Mouse (Mus musculus) CH12.LX (cell line): ENCODE results near the gene Hist2h2bb. TPM values are rescaled to one million over a fixed set of nuclear protein-coding genes. Genes with fewer than 3 reads are reported as not detected.
A peak's percentile ranks its signal among the peaks of the same experiment; 100 is the strongest.

Experiments used
- DNase-seq: peaks from one replicate; pipeline ENCODE4 v3.0.0-alpha.2; 2013; ENCODE audit errors: extremely low read depth
- H3K27ac ChIP-seq: 2 replicates; pipeline ENCODE4 v1.5.1; 2012; ENCODE audit warnings: low read depth, mild to moderate bottlenecking, control low read depth, moderate library complexity; ENCODE audit not compliant: insufficient read depth
- H3K27me3 ChIP-seq: replicated peaks from 2 replicates; pipeline ENCODE3; 2012; ENCODE audit warnings: inconsistent platforms
- H3K36me3 ChIP-seq, 2 experiments: replicated peaks in 1 of 2; 2 replicates each; pipeline versions ENCODE3 to v1.6.1; 2012; ENCODE audit warnings: inconsistent platforms in 1 of 2, low read length in 1 of 2, mild to moderate bottlenecking in 1 of 2, mixed read lengths in 1 of 2, moderate library complexity in 1 of 2; ENCODE audit not compliant: control insufficient read depth in 1 of 2, insufficient read depth in 1 of 2
- H3K4me1 ChIP-seq, 2 experiments: 2 replicates each; pipeline ENCODE4 v1.6.1; 2012; ENCODE audit warnings: inconsistent platforms in 1 of 2, moderate library complexity in 1 of 2; ENCODE audit not compliant: insufficient read depth in 2 of 2, control insufficient read depth in 1 of 2
- H3K4me2 ChIP-seq: 2 replicates; pipeline ENCODE4 v1.6.1; 2012; ENCODE audit warnings: low read depth, mild to moderate bottlenecking, control low read depth; ENCODE audit not compliant: poor library complexity, insufficient read depth, severe bottlenecking
- H3K4me3 ChIP-seq, 3 experiments: fragments of 150-350 bp in 1 of 3; sonication (generic) in 1 of 3; replicated peaks in 1 of 3; 2 replicates each; pipeline versions ENCODE3 to v1.5.1; 2011 to 2012; ENCODE audit warnings: low read depth in 2 of 3, low read length in 2 of 3, mild to moderate bottlenecking in 2 of 3, moderate library complexity in 2 of 3, control low read depth in 1 of 3, improper control_type of control experiment in 1 of 3, inconsistent platforms in 1 of 3, mixed read lengths in 1 of 3; ENCODE audit not compliant: poor library complexity in 1 of 3
- H3K79me2 ChIP-seq: replicated peaks from 2 replicates; pipeline ENCODE4 v1.6.1; 2012; ENCODE audit warnings: mild to moderate bottlenecking, moderate library complexity; ENCODE audit not compliant: control insufficient read depth, poor library complexity, insufficient read depth, severe bottlenecking; ENCODE audit errors: extremely low read depth
- H3K9ac ChIP-seq: 2 replicates; pipeline ENCODE4 v1.6.1; 2012; ENCODE audit warnings: low read depth, mild to moderate bottlenecking, control low read depth, moderate library complexity; ENCODE audit not compliant: insufficient read depth
- H3K9me3 ChIP-seq: replicated peaks from 2 replicates; pipeline ENCODE3; 2012; ENCODE audit warnings: low read length, inconsistent platforms, mixed read lengths
- CHD2 ChIP-seq: IDR thresholded peaks from 2 replicates; pipeline ENCODE4 v1.6.1; 2011; ENCODE audit warnings: low read length, improper control_type of control experiment
- CTCF ChIP-seq, 2 experiments: IDR thresholded peaks in 1 of 2; conservative IDR thresholded peaks in 1 of 2; 2 replicates each; pipeline ENCODE4 v1.5.1; 2011 to 2012; ENCODE audit warnings: low read depth in 2 of 2, low read length in 2 of 2, improper control_type of control experiment in 1 of 2, inconsistent platforms in 1 of 2, mild to moderate bottlenecking in 1 of 2, moderate library complexity in 1 of 2
- E2F4 ChIP-seq: IDR thresholded peaks from 2 replicates; pipeline ENCODE4 v1.6.1; 2011; ENCODE audit warnings: low read depth, low read length, improper control_type of control experiment; ENCODE audit not compliant: insufficient replicate concordance
- ELF1 ChIP-seq: IDR thresholded peaks from 2 replicates; pipeline ENCODE4 v1.6.1; 2014; ENCODE audit warnings: low read depth, mild to moderate bottlenecking, inconsistent platforms, low read length, improper control_type of control experiment
- EP300 ChIP-seq: IDR thresholded peaks from 2 replicates; pipeline ENCODE4 v1.6.1; 2011; ENCODE audit warnings: low read length, improper control_type of control experiment
- ETS1 ChIP-seq: conservative IDR thresholded peaks from 2 replicates; pipeline ENCODE4 v1.6.1; 2012; ENCODE audit warnings: low read depth, mild to moderate bottlenecking, inconsistent platforms, low read length, improper control_type of control experiment, moderate library complexity
- GABPA ChIP-seq: IDR thresholded peaks from 2 replicates; pipeline ENCODE4 v1.6.1; 2012; ENCODE audit warnings: low read depth, low read length, improper control_type of control experiment, inconsistent platforms; ENCODE audit not compliant: insufficient replicate concordance
- IRF4 ChIP-seq: IDR thresholded peaks from 2 replicates; pipeline ENCODE4 v1.6.1; 2014; ENCODE audit warnings: low read depth, mild to moderate bottlenecking, inconsistent platforms, low read length, improper control_type of control experiment
- JUN ChIP-seq: IDR thresholded peaks from 2 replicates; pipeline ENCODE4 v1.6.1; 2011; ENCODE audit warnings: low read depth, mild to moderate bottlenecking, low read length, improper control_type of control experiment, moderate library complexity; ENCODE audit not compliant: insufficient read depth
- JUND ChIP-seq: conservative IDR thresholded peaks from 2 replicates; pipeline ENCODE4 v1.6.1; 2011; ENCODE audit warnings: low read depth, low read length, improper control_type of control experiment
- KAT2A ChIP-seq: IDR thresholded peaks from 2 replicates; pipeline ENCODE4 v1.6.1; 2012; ENCODE audit warnings: low read length, improper control_type of control experiment, inconsistent platforms; ENCODE audit not compliant: insufficient replicate concordance
- MAFK ChIP-seq: IDR thresholded peaks from 2 replicates; pipeline ENCODE4 v1.6.1; 2011; ENCODE audit warnings: low read length, improper control_type of control experiment; ENCODE audit not compliant: insufficient replicate concordance
- MAX ChIP-seq: IDR thresholded peaks from 2 replicates; pipeline ENCODE4 v1.6.1; 2011; ENCODE audit warnings: low read length, improper control_type of control experiment
- MAZ ChIP-seq: IDR thresholded peaks from 2 replicates; pipeline ENCODE4 v1.6.1; 2012; ENCODE audit warnings: low read depth, mild to moderate bottlenecking, inconsistent platforms, low read length, improper control_type of control experiment, moderate library complexity
- MYC ChIP-seq: IDR thresholded peaks from 2 replicates; pipeline ENCODE4 v1.6.1; 2011; ENCODE audit warnings: low read depth, mild to moderate bottlenecking, improper control_type of control experiment, low read length
- POLR2A ChIP-seq: IDR thresholded peaks from 2 replicates; pipeline ENCODE4 v1.6.1; 2011; ENCODE audit warnings: low read depth, mild to moderate bottlenecking, improper control_type of control experiment, low read length
- RCOR1 ChIP-seq: conservative IDR thresholded peaks from 2 replicates; pipeline ENCODE4 v1.6.1; 2012; ENCODE audit warnings: low read depth, mild to moderate bottlenecking, inconsistent platforms, low read length, improper control_type of control experiment
- SIN3A ChIP-seq: IDR thresholded peaks from 2 replicates; pipeline ENCODE4 v1.6.1; 2012; ENCODE audit warnings: low read length, improper control_type of control experiment, inconsistent platforms
- SMC3 ChIP-seq: IDR thresholded peaks from 2 replicates; pipeline ENCODE4 v1.6.1; 2011; ENCODE audit warnings: low read depth, low read length, improper control_type of control experiment
- TCF12 ChIP-seq: IDR thresholded peaks from 2 replicates; pipeline ENCODE4 v1.6.1; 2014; ENCODE audit warnings: low read depth, mild to moderate bottlenecking, inconsistent platforms, low read length, improper control_type of control experiment
- USF2 ChIP-seq: conservative IDR thresholded peaks from 2 replicates; pipeline ENCODE4 v1.6.1; 2011; ENCODE audit warnings: low read depth, low read length, improper control_type of control experiment
- ZMIZ1 ChIP-seq: IDR thresholded peaks from 2 replicates; pipeline ENCODE4 v1.6.1; 2012; ENCODE audit warnings: low read depth, mild to moderate bottlenecking, inconsistent platforms, low read length, improper control_type of control experiment
- dilution Hi-C: fragments of 300-500 bp; cut with MboI; formaldehyde crosslinking; loops from 2 replicates; pipeline ENCODE4 v1.14.3; 2020; ENCODE audit warnings: low sequenced_read_pairs; ENCODE audit not compliant: extremely low pct_unique_long_range_greater_than_20kb, extremely low pct_ligation_motif_present
- in situ Hi-C: fragments of 300-500 bp; cut with MboI; formaldehyde crosslinking; loops from 3 replicates; pipeline ENCODE4 v1.14.3; 2019; ENCODE audit warnings: low sequenced_read_pairs, low pct_ligation_motif_present, low pct_unique_long_range_greater_than_20kb, mixed read lengths
- polyA plus RNA-seq: library from polyadenylated mRNA; unstranded; fragments of >175 nt; gene quantifications from 2 replicates; pipeline ENCODE4 v1.2.1, GENCODE M21; 2012; ENCODE audit warnings: low read depth; ENCODE audit not compliant: insufficient read length
- total RNA-seq, 2 experiments: library from RNA; depleted of rRNA; stranded (reverse); fragments of 300-350 nt in 1 of 2; fragments of >200 nt in 1 of 2; gene quantifications; 2 replicates each; pipeline ENCODE4 v1.2.3; 2012 to 2014

Gene Hist2h2bb
- total and polyA plus RNA-seq, 3 experiments = 4.1 to 2,265 (median 51.9) TPM

- Histone ChIP-seq H3K4me2 (no peak overlapping the region), H3K4me1 (peaks cover 4 to 57% of the 10 kb centered on the region in 2 experiments; a peak in 3 of 4 replicates), H3K4me3 (no peak overlapping the region), H3K27me3 (no peaks in the 10 kb centered on the region), H3K79me2 (no peaks in the 10 kb centered on the region), H3K36me3 (no peaks in the 10 kb centered on the region), H3K27ac (no peak overlapping the region), H3K9ac (no peak overlapping the region), H3K9me3 (no peaks in the 10 kb centered on the region)
- TF ChIP-seq MAZ (no peak), JUN (no peak), MAX (no peak), SMC3 (no peak), EP300 (no peak), JUND (no peak), RCOR1 (no peak), USF2 (no peak), KAT2A (no peak), CHD2 (no peak), CTCF (conservative IDR thresholded peaks at IDR 0.05 in 1 of 2, IDR thresholded peaks at IDR 0.05 in 1 of 2; ENCODE audit: low read depth in 2 of 2, low read length in 2 of 2) (no peak), TCF12 (no peak), IRF4 (no peak), ZMIZ1 (no peak), SIN3A (no peak), MAFK (no peak), E2F4 (no peak), ETS1 (no peak)
- in situ Hi-C loops (no loop called here), dilution Hi-C loops (no loop called here)
- DNase-seq = no peak
Observed at GRCm38 (mm10) chr3:96235836-96236235, 33.7 kb upstream of the Hist2h2bb start.

- peaks cover 2 to 49% of the 10 kb centered on the region in 2 experiments; a peak in 2 of 4 replicates for H3K4me1 ChIP-seq
- TF ChIP-seq JUND (no peak), MYC (no peak), GABPA (no peak), SIN3A (no peak), USF2 (no peak), ELF1 (no peak), POLR2A (no peak)
- H3K4me3 ChIP-seq = peak overlapping the region; percentile 55 to 84 (median 76)
- H3K36me3 ChIP-seq = no peaks in the 10 kb centered on the region
- dilution Hi-C loops (no loop called here), in situ Hi-C loops (no loop called here)
- H3K27me3 ChIP-seq = no peaks in the 10 kb centered on the region
- H3K4me2 ChIP-seq = peak overlapping the region; percentile 31
- H3K9me3 ChIP-seq = no peaks in the 10 kb centered on the region
- H3K79me2 ChIP-seq = no peaks in the 10 kb centered on the region
- peak overlapping the region; percentile 80 for H3K9ac ChIP-seq
- H3K27ac ChIP-seq = peak overlapping the region; percentile 92; the same call in 1 of the 2 replicates
- peak; percentile 38 for DNase-seq
Observed at GRCm38 (mm10) chr3:96236834-96237334, 32.7 kb upstream of the Hist2h2bb start.
